Mouse (Mus musculus) ES-E14 (cell line): Measurements from ENCODE around the gene Ankrd35.

Experiments used
- HCFC1 ChIP-seq: IDR thresholded peaks from 2 replicates; pipeline ENCODE4 v1.6.1; 2012; ENCODE audit warnings: low read length, inconsistent platforms, borderline replicate concordance; ENCODE audit not compliant: insufficient read depth
- ZC3H11A ChIP-seq: IDR thresholded peaks from 2 replicates; pipeline ENCODE4 v1.6.1; 2012; ENCODE audit warnings: low read depth, mild to moderate bottlenecking, inconsistent platforms, low read length, borderline replicate concordance
- ZNF384 ChIP-seq: IDR thresholded peaks from 2 replicates; pipeline ENCODE4 v1.6.1; 2012; ENCODE audit warnings: low read depth, low read length, inconsistent platforms

DNA sequence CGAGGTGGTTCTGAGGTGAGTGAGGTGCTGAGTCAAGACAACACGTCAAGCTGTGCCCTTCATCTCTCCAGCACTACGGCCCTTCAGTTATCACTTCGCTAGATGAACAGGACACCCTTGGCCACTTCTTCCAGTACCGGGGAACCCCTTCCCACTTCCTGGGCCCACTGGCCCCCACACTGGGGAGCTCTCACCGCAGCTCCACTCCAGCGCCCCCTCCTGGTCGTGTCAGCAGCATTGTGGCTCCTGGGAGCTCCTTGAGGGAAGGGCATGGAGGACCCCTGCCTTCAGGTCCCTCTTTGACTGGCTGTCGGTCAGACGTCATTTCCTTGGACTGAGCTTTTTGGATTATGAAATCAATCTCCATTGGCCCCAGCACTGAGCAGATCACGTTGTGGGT lies 34.8 kb downstream of the Ankrd35 start:
- TF ChIP-seq ZC3H11A (no peak), ZNF384 (no peak), HCFC1 (no peak)
